ENCODE assay signal across 33 mouse cellular contexts in genomic region chr2:157550292-157550691, GRCm38 (mm10). TPM values are rescaled to one million over a fixed set of nuclear protein-coding genes. Genes with fewer than 3 reads are reported as not detected.
"Had no signal": no experiment of that assay in that cellular context is flagged by ENCODE, and none has a peak within 500 bp of the region (broad histone marks: within the 10 kb centered on the region; RNA-seq: fewer than 3 reads in every experiment).

No protein-coding gene starts in this region.

- H3K27ac ChIP-seq: left cerebral cortex, adult 2 months; limb, embryonic 12.5 days; limb, embryonic 13.5 days; limb, embryonic 15.5 days; liver, embryonic 13.5 days; liver, embryonic 14.5 days; liver, embryonic 15.5 days; lung, embryonic 15.5 days; macrophage; midbrain, embryonic 10.5 days; midbrain, embryonic 12.5 days; midbrain, embryonic 13.5 days; midbrain, embryonic 15.5 days; neural tube, embryonic 12.5 days; neural tube, embryonic 13.5 days had no signal

- H3K4me3 ChIP-seq: left cerebral cortex, adult 2 months; limb, embryonic 12.5 days; limb, embryonic 13.5 days; limb, embryonic 15.5 days; liver, embryonic 13.5 days; liver, embryonic 15.5 days; lung, embryonic 15.5 days; megakaryocyte, embryonic 14.5 days; midbrain, embryonic 10.5 days; midbrain, embryonic 12.5 days; midbrain, embryonic 13.5 days; midbrain, embryonic 15.5 days; myocyte; neural tube, embryonic 12.5 days; neural tube, embryonic 13.5 days had no signal

- H3K27me3 ChIP-seq: limb, embryonic 12.5 days; limb, embryonic 13.5 days; limb, embryonic 15.5 days; liver, embryonic 13.5 days; liver, embryonic 15.5 days; lung, embryonic 15.5 days; midbrain, embryonic 13.5 days; midbrain, embryonic 15.5 days; neural tube, embryonic 12.5 days; neural tube, embryonic 13.5 days had no signal

- H3K4me2 ChIP-seq: limb, embryonic 12.5 days; limb, embryonic 13.5 days; limb, embryonic 15.5 days; liver, embryonic 13.5 days; liver, embryonic 15.5 days; lung, embryonic 14.5 days; lung, embryonic 15.5 days; midbrain, embryonic 11.5 days; midbrain, embryonic 12.5 days; midbrain, embryonic 13.5 days; midbrain, embryonic 15.5 days; neural tube, embryonic 12.5 days; neural tube, embryonic 13.5 days had no signal

- H3K4me1 ChIP-seq: liver, embryonic 15.5 days had no signal

- H3K9ac ChIP-seq: limb, embryonic 12.5 days; limb, embryonic 13.5 days; limb, embryonic 15.5 days; liver, embryonic 13.5 days; liver, embryonic 14.5 days; liver, embryonic 15.5 days; lung, embryonic 14.5 days; lung, embryonic 15.5 days; midbrain, embryonic 12.5 days; midbrain, embryonic 13.5 days; midbrain, embryonic 15.5 days; neural tube, embryonic 12.5 days; neural tube, embryonic 13.5 days had no signal

- H3K9me3 ChIP-seq: limb, embryonic 12.5 days; limb, embryonic 13.5 days; limb, embryonic 15.5 days; liver, embryonic 13.5 days; liver, embryonic 15.5 days; lung, embryonic 15.5 days; megakaryocyte, embryonic 14.5 days; midbrain, embryonic 10.5 days; midbrain, embryonic 12.5 days; midbrain, embryonic 13.5 days; midbrain, embryonic 15.5 days; neural tube, embryonic 12.5 days; neural tube, embryonic 13.5 days had no signal

- ATAC-seq: lung, postnatal 0 days; midbrain, embryonic 13.5 days; midbrain, embryonic 15.5 days; midbrain, embryonic 16.5 days had no signal

- H3K36me3 ChIP-seq: liver, embryonic 13.5 days; liver, embryonic 15.5 days had no signal

- DNase-seq: left cerebral cortex, postnatal 4 days; liver; liver, embryonic 13.5 days; lung, adult 18-20 months; lung, adult 2 months; lung, embryonic 14.5 days; lung, postnatal 10 days; lung, postnatal 14 days; lung, postnatal 36 days; lung, postnatal 4 days; midbrain, embryonic 14.5 days had no signal

RNA-seq across cellular contexts. Expression of gene Nnat, which starts 9.6 kb away (rescaled TPM):
- total RNA-seq: megakaryocyte progenitor cell, adult 5-6 weeks; megakaryocyte, adult 5-6 weeks; megakaryocyte-erythroid progenitor cell, adult 5-6 weeks had no signal
- polyA plus RNA-seq: macrophage had no signal
